Mouse (Mus musculus) forebrain, postnatal 0 days (tissue): ENCODE data around the gene Wdhd1. TPM values are rescaled to one million over a fixed set of nuclear protein-coding genes. Genes with fewer than 3 reads are reported as not detected.

Experiments
- ATAC-seq: fragments of 200-750 bp; cut with Nextera tagmentation; 2 replicates; pipeline ENCODE4 v1.8.0; 2017; ENCODE audit warnings: mild to moderate bottlenecking, moderate library complexity
- DNase-seq: peaks from one replicate; pipeline ENCODE4 v3.0.0-alpha.2; 2015
- H3K27ac ChIP-seq: fragments of 300-500 bp; sonication (generic); 2 replicates; pipeline ENCODE4 v1.5.1; 2014; ENCODE audit warnings: low read depth, mild to moderate bottlenecking, antibody characterized with exemption, low read length, moderate library complexity, mixed read lengths
- H3K27me3 ChIP-seq: fragments of 300-500 bp; sonication (generic); 2 replicates; pipeline ENCODE4 v1.6.1; 2014; ENCODE audit warnings: mild to moderate bottlenecking, low read length, mixed read lengths; ENCODE audit not compliant: insufficient read depth
- H3K36me3 ChIP-seq: fragments of 300-500 bp; sonication (generic); 2 replicates; pipeline ENCODE4 v1.6.1; 2014; ENCODE audit warnings: mild to moderate bottlenecking, moderate library complexity; ENCODE audit not compliant: insufficient read depth
- H3K4me1 ChIP-seq: fragments of 300-500 bp; sonication (generic); 2 replicates; pipeline ENCODE4 v1.6.1; 2014; ENCODE audit warnings: antibody characterized with exemption; ENCODE audit not compliant: insufficient read depth
- H3K4me2 ChIP-seq: fragments of 300-500 bp; sonication (generic); 2 replicates; pipeline ENCODE4 v1.6.1; 2014; ENCODE audit warnings: low read depth, mild to moderate bottlenecking, moderate library complexity
- H3K4me3 ChIP-seq: fragments of 300-500 bp; sonication (generic); 2 replicates; pipeline ENCODE4 v1.5.1; 2014; ENCODE audit warnings: low read depth, low read length, mixed read lengths
- H3K9ac ChIP-seq: fragments of 300-500 bp; sonication (generic); 2 replicates; pipeline ENCODE4 v1.6.1; 2014; ENCODE audit warnings: mild to moderate bottlenecking
- H3K9me3 ChIP-seq: fragments of 300-500 bp; sonication (generic); 2 replicates; pipeline ENCODE4 v1.6.1; 2016; ENCODE audit warnings: low read length
- CTCF ChIP-seq: sonication (generic); IDR thresholded peaks from 2 replicates; pipeline ENCODE4 v1.5.1; 2016; ENCODE audit warnings: antibody characterized with exemption, control low read depth, low read depth
- WGBS: fragments of 180-500 bp; shearing (Covaris S2); extraction: QIAGEN DNeasy Blood & Tissue Kit; methylation state at CpG from one replicate; pipeline ENCODE4 v1.1.7; 2014; 5-methylcytosine and 5-hydroxymethylcytosine counted together
- polyA plus RNA-seq: library from polyadenylated mRNA; unstranded; fragments of >200 nt; fragmentation: Nextera tagmentation; extraction: Ambion mirVana; gene quantifications from 2 replicates; pipeline ENCODE4 v1.2.1, GENCODE M21; 2015
- total RNA-seq: library from RNA; depleted of rRNA; stranded (reverse); fragments of >200 nt; gene quantifications from 2 replicates; pipeline ENCODE4 v1.2.3, GENCODE M21; 2014

The Wdhd1 gene
- total and polyA plus RNA-seq, 2 experiments from 2014 or later = 5.3 to 9.1 TPM

- Histone ChIP-seq H3K4me3 (no peak overlapping the region), H3K27ac (no peak overlapping the region), H3K4me2 (no peak overlapping the region), H3K9ac (no peak overlapping the region), H3K36me3 (no peaks in the 10 kb centered on the region), H3K27me3 (no peaks in the 10 kb centered on the region), H3K9me3 (no peaks in the 10 kb centered on the region), H3K4me1 (no peaks in the 10 kb centered on the region)
- DNase-seq (no peak), ATAC-seq (no peak)
- TF ChIP-seq CTCF = no peak
- 82% methylated on average over 5 of the region's 5 CpGs for WGBS
Measured at GRCm38 (mm10) chr14:47214367-47214766, 62.3 kb downstream of the Wdhd1 start.

- 86% methylated on average over 4 of the region's 4 CpGs for WGBS
- H3K4me3 ChIP-seq = no peak overlapping the region
- DNase-seq (no peak), ATAC-seq (no peak)
- H3K4me2 ChIP-seq = no peak overlapping the region
- H3K4me1 ChIP-seq = no peaks in the 10 kb centered on the region
- H3K9ac ChIP-seq = no peak overlapping the region
- H3K9me3 ChIP-seq = no peaks in the 10 kb centered on the region
- H3K36me3 ChIP-seq = no peaks in the 10 kb centered on the region
- H3K27ac ChIP-seq = no peak overlapping the region
- no peak for TF ChIP-seq CTCF
- H3K27me3 ChIP-seq = no peaks in the 10 kb centered on the region
Measured at GRCm38 (mm10) chr14:47213305-47213704, 63.4 kb downstream of the Wdhd1 start.

- Histone ChIP-seq H3K27me3 (no peaks in the 10 kb centered on the region), H3K4me3 (no peak overlapping the region), H3K9ac (no peak overlapping the region), H3K36me3 (no peaks in the 10 kb centered on the region), H3K9me3 (no peaks in the 10 kb centered on the region), H3K4me1 (no peaks in the 10 kb centered on the region), H3K4me2 (no peak overlapping the region), H3K27ac (no peak overlapping the region)
- no peak for ATAC-seq
- DNase-seq = no peak
- no peak for TF ChIP-seq CTCF
- 73% methylated on average over 4 of the region's 4 CpGs for WGBS
Measured at GRCm38 (mm10) chr14:47209669-47210164, 66.9 kb downstream of the Wdhd1 start.

DNA sequence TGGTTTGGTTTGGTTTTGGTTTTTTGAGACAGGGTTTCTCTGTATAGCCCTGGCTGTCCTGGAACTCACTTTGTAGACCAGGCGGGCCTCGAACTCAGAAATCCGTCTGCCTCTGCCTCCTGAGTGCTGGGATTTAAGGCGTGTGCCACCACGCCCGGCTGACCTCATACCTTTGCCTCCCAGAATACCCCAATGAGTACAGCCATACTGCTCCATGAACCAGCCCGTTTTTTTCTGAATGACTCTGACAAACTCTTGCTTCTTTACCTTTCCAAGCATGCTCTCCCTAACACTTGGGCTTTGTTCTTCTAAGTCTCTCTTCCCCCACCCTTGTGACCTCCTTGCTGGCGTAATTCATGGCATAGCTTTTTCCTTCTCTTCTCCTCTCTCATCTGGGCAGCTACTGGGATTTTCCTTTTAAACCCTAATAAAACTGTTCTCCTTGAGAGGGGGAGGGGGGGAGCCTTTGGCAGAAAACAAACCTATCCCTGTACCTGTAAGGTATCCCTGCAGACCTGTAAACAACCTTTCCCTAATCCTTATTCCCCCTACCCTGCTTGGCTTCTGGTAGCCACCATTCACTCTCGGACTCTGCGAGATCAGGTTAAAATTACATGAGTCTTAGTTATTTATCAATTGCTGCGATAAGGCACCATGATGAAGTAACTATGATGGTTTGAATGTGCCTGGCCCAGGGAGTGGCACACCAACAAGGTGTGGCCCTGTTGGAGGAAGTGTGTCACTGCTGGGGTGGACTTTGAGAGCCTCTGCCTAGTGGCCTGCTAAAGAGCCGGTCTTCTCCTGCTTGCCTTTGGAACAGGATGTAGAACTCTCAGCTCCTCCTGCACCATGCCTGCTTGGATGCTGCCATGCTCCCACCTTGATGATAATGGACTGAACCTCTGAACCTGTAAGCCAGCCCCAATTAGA lies 67.8 kb downstream of the Wdhd1 start:
- no peak overlapping the region for H3K4me2 ChIP-seq
- H3K9me3 ChIP-seq = no peaks in the 10 kb centered on the region
- no peak for ATAC-seq
- no peaks in the 10 kb centered on the region for H3K36me3 ChIP-seq
- DNase-seq = no peak
- no peak for TF ChIP-seq CTCF
- H3K27me3 ChIP-seq = no peaks in the 10 kb centered on the region
- no peak overlapping the region for H3K4me3 ChIP-seq
- H3K9ac ChIP-seq = no peak overlapping the region
- 93% methylated on average over 12 of the region's 12 CpGs for WGBS
- H3K4me1 ChIP-seq = no peaks in the 10 kb centered on the region
- H3K27ac ChIP-seq = no peak overlapping the region

DNA sequence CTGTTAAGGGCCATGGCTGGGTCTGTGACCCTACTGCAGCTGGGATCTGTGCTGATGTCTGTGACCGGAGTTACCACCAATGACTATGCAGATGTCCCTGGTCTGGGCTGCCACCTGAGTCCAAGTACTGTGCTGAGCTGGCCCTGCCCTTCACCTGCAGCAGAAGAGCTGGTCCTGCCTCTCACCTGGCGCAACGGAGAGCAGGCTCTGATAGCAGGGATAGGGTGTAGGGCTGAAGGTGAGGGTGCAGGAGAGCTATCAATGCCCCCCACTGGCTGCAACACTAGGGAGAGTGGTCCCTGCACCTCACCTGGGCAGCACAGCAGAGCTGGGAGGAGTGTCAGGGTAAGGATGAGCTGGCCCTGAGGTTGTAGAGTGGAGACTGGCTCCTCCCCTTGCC lies 70.1 kb downstream of the Wdhd1 start:
- Histone ChIP-seq H3K36me3 (no peaks in the 10 kb centered on the region), H3K9ac (no peak overlapping the region), H3K9me3 (no peaks in the 10 kb centered on the region), H3K4me3 (no peak overlapping the region), H3K4me2 (no peak overlapping the region), H3K27me3 (no peaks in the 10 kb centered on the region), H3K27ac (no peak overlapping the region), H3K4me1 (no peaks in the 10 kb centered on the region)
- WGBS = 97% methylated on average over 3 of the region's 3 CpGs
- no peak for DNase-seq
- TF ChIP-seq CTCF = no peak
- ATAC-seq = no peak

GRCm38 (mm10) chr14:47205270-47205972 lies 71.2 kb downstream of the Wdhd1 start:
- Histone ChIP-seq H3K27me3 (no peaks in the 10 kb centered on the region), H3K27ac (no peak overlapping the region), H3K9me3 (no peaks in the 10 kb centered on the region), H3K36me3 (no peaks in the 10 kb centered on the region), H3K9ac (no peak overlapping the region), H3K4me3 (no peak overlapping the region), H3K4me1 (no peaks in the 10 kb centered on the region), H3K4me2 (no peak overlapping the region)
- TF ChIP-seq CTCF = no peak
- DNase-seq (no peak), ATAC-seq (no peak)
- WGBS = 92% methylated on average over 5 of the region's 5 CpGs

DNA sequence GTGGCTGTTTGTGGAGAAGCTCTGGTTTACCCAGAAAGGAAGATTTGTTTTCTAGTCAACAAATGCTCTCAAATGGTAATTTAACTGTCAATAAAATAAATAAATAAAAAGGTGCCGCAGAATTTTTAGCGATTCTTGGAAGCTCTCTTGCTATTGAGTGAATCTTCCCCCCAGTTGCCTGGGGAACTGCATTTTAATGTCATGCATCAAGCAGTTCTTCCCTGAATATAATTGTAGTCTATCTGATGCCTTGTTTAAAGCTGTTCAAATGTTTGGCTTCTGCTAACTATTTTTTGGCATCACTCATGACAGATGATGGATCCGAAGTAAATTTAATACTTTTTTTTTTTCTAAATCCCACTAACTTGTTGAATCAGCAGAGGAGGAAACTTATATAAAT lies 79.3 kb downstream of the Wdhd1 start:
- no peaks in the 10 kb centered on the region for H3K9me3 ChIP-seq
- H3K36me3 ChIP-seq = no peaks in the 10 kb centered on the region
- ATAC-seq (peak; percentile 94), DNase-seq (peak; percentile 54)
- no peak for TF ChIP-seq CTCF
- H3K4me2 ChIP-seq = no peak overlapping the region
- H3K4me1 ChIP-seq = no peaks in the 10 kb centered on the region
- no peak overlapping the region for H3K4me3 ChIP-seq
- H3K9ac ChIP-seq = no peak overlapping the region
- no peaks in the 10 kb centered on the region for H3K27me3 ChIP-seq
- H3K27ac ChIP-seq = no peak overlapping the region
- 42% methylated on average over 3 of the region's 3 CpGs for WGBS
